Mouse (Mus musculus) intestine, embryonic 14.5 days (tissue): ENCODE results near the gene Tmem108. TPM values are rescaled to one million over a fixed set of nuclear protein-coding genes. Genes with fewer than 3 reads are reported as not detected.

Experiments
- ATAC-seq: fragments of 200-750 bp; cut with Nextera tagmentation; replicated peaks from 2 replicates; pipeline ENCODE4 v1.8.0; 2017; ENCODE audit warnings: low read depth, moderate number of reproducible peaks, moderate TSS enrichment, moderate library complexity; ENCODE audit not compliant: low FRiP score, low TSS enrichment
- DNase-seq: peaks from one replicate; pipeline ENCODE4 v3.0.0-alpha.2; 2018; ENCODE audit warnings: low spot score
- H3K27ac ChIP-seq: fragments of 300-500 bp; sonication (generic); 2 replicates; pipeline ENCODE4 v1.5.1; 2014; ENCODE audit warnings: low read depth, mild to moderate bottlenecking, control low read depth
- H3K27me3 ChIP-seq: fragments of 300-500 bp; sonication (generic); replicated peaks from 2 replicates; pipeline ENCODE4 v1.6.1; 2014; ENCODE audit warnings: low read length, control low read depth; ENCODE audit not compliant: control insufficient read depth, insufficient read depth
- H3K36me3 ChIP-seq: fragments of 300-500 bp; sonication (generic); 2 replicates; pipeline ENCODE4 v1.6.1; 2014; ENCODE audit warnings: low read length, control low read depth; ENCODE audit not compliant: control insufficient read depth, insufficient read depth
- H3K4me1 ChIP-seq: fragments of 300-500 bp; sonication (generic); replicated peaks from 2 replicates; pipeline ENCODE4 v1.6.1; 2014; ENCODE audit warnings: low read length, control low read depth, mixed read lengths; ENCODE audit not compliant: control insufficient read depth, insufficient read depth
- H3K4me2 ChIP-seq: fragments of 300-500 bp; sonication (generic); 2 replicates; pipeline ENCODE4 v1.6.1; 2014; ENCODE audit warnings: low read length
- H3K4me3 ChIP-seq: fragments of 300-500 bp; sonication (generic); 2 replicates; pipeline ENCODE4 v1.5.1; 2014; ENCODE audit warnings: low read depth, low read length, control low read depth, mixed read lengths
- H3K9ac ChIP-seq: fragments of 300-500 bp; sonication (generic); 2 replicates; pipeline ENCODE4 v1.6.1; 2014; ENCODE audit warnings: mild to moderate bottlenecking, low read length
- H3K9me3 ChIP-seq: fragments of 300-500 bp; sonication (generic); 2 replicates; pipeline ENCODE4 v1.6.1; 2016; ENCODE audit warnings: low read length, control low read depth; ENCODE audit not compliant: control insufficient read depth
- WGBS: fragments of 180-500 bp; shearing (Covaris S2); extraction: QIAGEN DNeasy Blood & Tissue Kit; methylation state at CpG from one replicate; pipeline ENCODE4 v1.1.7; 2014; 5-methylcytosine and 5-hydroxymethylcytosine counted together
- polyA plus RNA-seq: library from polyadenylated mRNA; unstranded; fragments of >200 nt; fragmentation: Nextera tagmentation; extraction: Ambion mirVana; gene quantifications from 2 replicates; pipeline ENCODE4 v1.2.1, GENCODE M21; 2014

The Tmem108 gene
- polyA plus RNA-seq, 1 experiment from 2014 or later: 21.2 TPM

GRCm38 (mm10) chr9:103608161-103609058, 153.2 kb downstream of the Tmem108 start:
- Histone ChIP-seq H3K36me3 (no peaks in the 10 kb centered on the region), H3K9ac (no peak overlapping the region), H3K4me3 (no peak overlapping the region), H3K4me1 (no peaks in the 10 kb centered on the region), H3K27ac (no peak overlapping the region), H3K27me3 (no peaks in the 10 kb centered on the region), H3K9me3 (no peaks in the 10 kb centered on the region), H3K4me2 (no peak overlapping the region)
- ATAC-seq (no peak), DNase-seq (no peak)
- 93% methylated on average over 13 of the region's 13 CpGs for WGBS

- Histone ChIP-seq H3K4me1 (no peaks in the 10 kb centered on the region), H3K27ac (no peak overlapping the region), H3K9me3 (no peaks in the 10 kb centered on the region), H3K4me3 (no peak overlapping the region), H3K27me3 (no peaks in the 10 kb centered on the region), H3K36me3 (no peaks in the 10 kb centered on the region), H3K9ac (no peak overlapping the region), H3K4me2 (no peak overlapping the region)
- 89% methylated on average over 1 of the region's 1 CpGs for WGBS
- ATAC-seq (no peak), DNase-seq (no peak)
These were observed 155.6 kb downstream of the Tmem108 start for GRCm38 (mm10) chr9:103606056-103606455.

GRCm38 (mm10) chr9:103603792-103604191, 157.8 kb downstream of the Tmem108 start:
- DNase-seq (no peak), ATAC-seq (no peak)
- no peak overlapping the region for H3K4me2 ChIP-seq
- no peaks in the 10 kb centered on the region for H3K9me3 ChIP-seq
- H3K27ac ChIP-seq: no peak overlapping the region
- H3K4me1 ChIP-seq: no peaks in the 10 kb centered on the region
- no peak overlapping the region for H3K4me3 ChIP-seq
- no peaks in the 10 kb centered on the region for H3K36me3 ChIP-seq
- H3K27me3 ChIP-seq: no peaks in the 10 kb centered on the region
- no peak overlapping the region for H3K9ac ChIP-seq
- 45% methylated on average over 6 of the region's 6 CpGs for WGBS

GRCm38 (mm10) chr9:103601878-103602277, 159.8 kb downstream of the Tmem108 start:
- Histone ChIP-seq H3K27me3 (no peaks in the 10 kb centered on the region), H3K4me3 (no peak overlapping the region), H3K36me3 (no peaks in the 10 kb centered on the region), H3K4me1 (no peaks in the 10 kb centered on the region), H3K9me3 (0 out of 2 replicates have a peak, but pooled peaks cover 3% of the 10 kb centered on the region), H3K27ac (no peak overlapping the region), H3K4me2 (no peak overlapping the region), H3K9ac (no peak overlapping the region)
- ATAC-seq: no peak
- 89% methylated on average over 4 of the region's 4 CpGs for WGBS
- no peak for DNase-seq

GRCm38 (mm10) chr9:103600834-103601233, 160.8 kb downstream of the Tmem108 start:
- no peak for ATAC-seq
- Histone ChIP-seq H3K36me3 (no peaks in the 10 kb centered on the region), H3K27ac (no peak overlapping the region)

GRCm38 (mm10) chr9:103599908-103600307, 161.7 kb downstream of the Tmem108 start:
- ATAC-seq: no peak
- H3K36me3 ChIP-seq: no peaks in the 10 kb centered on the region
- H3K4me3 ChIP-seq: no peak overlapping the region
- H3K4me2 ChIP-seq: no peak overlapping the region
- H3K27ac ChIP-seq: no peak overlapping the region
- H3K27me3 ChIP-seq: no peaks in the 10 kb centered on the region
- no peaks in the 10 kb centered on the region for H3K4me1 ChIP-seq
- H3K9ac ChIP-seq: no peak overlapping the region
- no peak for DNase-seq
- H3K9me3 ChIP-seq: 0 out of 2 replicates have a peak, but pooled peaks cover 4% of the 10 kb centered on the region
- WGBS: 83% methylated on average over 3 of the region's 3 CpGs

More at GRCm38 (mm10) chr9:103600834-103601233, 160.8 kb downstream of the Tmem108 start:
- 57% methylated on average over 3 of the region's 3 CpGs for WGBS
- Histone ChIP-seq H3K4me1 (no peaks in the 10 kb centered on the region), H3K27me3 (no peaks in the 10 kb centered on the region), H3K9ac (no peak overlapping the region), H3K4me2 (no peak overlapping the region), H3K4me3 (no peak overlapping the region), H3K9me3 (0 out of 2 replicates have a peak, but pooled peaks cover 4% of the 10 kb centered on the region)
- no peak for DNase-seq

GRCm38 (mm10) chr9:103597861-103598260, 163.8 kb downstream of the Tmem108 start:
- Histone ChIP-seq H3K9ac (no peak overlapping the region), H3K9me3 (0 out of 2 replicates have a peak, but pooled peaks cover 4% of the 10 kb centered on the region), H3K4me1 (no peaks in the 10 kb centered on the region), H3K4me3 (no peak overlapping the region), H3K36me3 (no peaks in the 10 kb centered on the region), H3K27ac (no peak overlapping the region), H3K4me2 (no peak overlapping the region), H3K27me3 (no peaks in the 10 kb centered on the region)
- DNase-seq: no peak
- no peak for ATAC-seq
- WGBS: 85% methylated on average over 2 of the region's 2 CpGs

GRCm38 (mm10) chr9:103595190-103595837, 166.3 kb downstream of the Tmem108 start:
- WGBS: 61% methylated on average over 6 of the region's 6 CpGs
- Histone ChIP-seq H3K4me1 (no peaks in the 10 kb centered on the region), H3K36me3 (no peaks in the 10 kb centered on the region), H3K27ac (no peak overlapping the region), H3K27me3 (no peaks in the 10 kb centered on the region), H3K4me3 (no peak overlapping the region), H3K4me2 (no peak overlapping the region), H3K9me3 (0 out of 2 replicates have a peak, but pooled peaks cover 4% of the 10 kb centered on the region), H3K9ac (no peak overlapping the region)
- ATAC-seq (no peak), DNase-seq (peak; percentile 60)
